ENCODE assay signal across 12 mouse cellular contexts in the genomic region with DNA sequence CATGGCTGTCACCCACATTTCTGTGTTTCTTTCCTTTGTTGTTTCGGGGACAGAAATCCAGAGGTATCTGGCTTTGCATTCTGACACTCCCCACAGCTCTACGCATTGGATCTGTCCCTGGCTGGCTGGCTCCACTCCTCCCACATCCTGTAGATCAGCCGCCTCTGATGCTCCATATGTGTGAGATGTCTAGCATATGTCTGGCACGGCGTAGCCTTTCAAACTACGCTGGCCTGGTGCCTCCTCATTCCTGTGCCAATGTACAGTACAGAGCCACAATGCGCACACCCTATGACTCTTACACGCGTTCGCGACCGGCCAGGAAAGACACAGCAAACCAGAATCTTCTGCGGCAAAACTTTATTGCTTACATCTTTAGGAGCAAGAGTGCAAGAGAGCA. TPM values are rescaled to one million over a fixed set of nuclear protein-coding genes. Genes with fewer than 3 reads are reported as not detected.
DNase-seq lines count a peak whose midpoint lies in the region; ATAC-seq lines count a peak whose summit lies in the region.
"Had no signal": no experiment of that assay in that cellular context is flagged by ENCODE, and none has a peak within 500 bp of the region (broad histone marks: within the 10 kb centered on the region; RNA-seq: fewer than 3 reads in every experiment).

No protein-coding gene starts in this region.

- peak; percentile 20 for DNase-seq in cerebellum, adult 11-12 months
- peak; percentile 56 to 78 for DNase-seq in left cerebral cortex, adult 18-20 months (ENCODE audit: low spot score in 2 of 2)
- DNase-seq in left cerebral cortex, adult 11 months (ENCODE audit: low spot score) = no peak
- peak; percentile 64 to 80 for DNase-seq in left cerebral cortex, postnatal 14 days (ENCODE audit: low spot score in 2 of 2)
- DNase-seq in telencephalon, adult 2 months (ENCODE audit: low read depth, low spot score) = peak; percentile 58
- DNase-seq in adrenal gland, adult (ENCODE audit: inconsistent age in 2 of 2, low spot score in 1 of 2) = no peak
- no peak for DNase-seq in urinary bladder, postnatal 4 days (ENCODE audit: low spot score in 2 of 2)
- DNase-seq: embryo, embryonic 11 days; kidney, postnatal 4 days; lung, postnatal 36 days had no signal

- intact Hi-C loops in left cerebral cortex, postnatal 14 days (cut with DNase I) = no loop called here

- no peak for ATAC-seq in cerebellum, adult (ENCODE audit: insufficient number of reproducible peaks, low FRiP score, low TSS enrichment)
- ATAC-seq: midbrain, embryonic 13.5 days had no signal

RNA-seq across cellular contexts. Expression of a gene that starts 8.3 kb away (rescaled TPM):
- total RNA-seq in left cerebral cortex, adult 18-20 months (2021) = 1 to 10 TPM; 1.5 to 2.2 TPM
- 1 to 10 TPM; 5.1 to 5.8 TPM for total RNA-seq in left cerebral cortex, postnatal 14 days (2021)

RNA-seq across cellular contexts. Expression of a gene that starts 33.0 kb away (rescaled TPM):
- under 1 TPM; 0.49 to 0.53 TPM for total RNA-seq in left cerebral cortex, adult 18-20 months (2021)
- under 1 TPM; 0.34 to 0.62 TPM for total RNA-seq in left cerebral cortex, postnatal 14 days (2021)

Comparison
In these comparisons a context has a peak if more than half of its experiments do, and no peak if none do; other contexts are left out.
1. DNase-seq: peak in cerebellum, adult 11-12 months (single experiment), left cerebral cortex, adult 18-20 months (2 of 2), left cerebral cortex, postnatal 14 days (2 of 2) and telencephalon, adult 2 months (single experiment); none in left cerebral cortex, adult 11 months (single experiment), adrenal gland, adult (0 of 2) and urinary bladder, postnatal 4 days (0 of 2).